Mouse (Mus musculus) c-Kit-positive CD71-positive TER-119-negative erythroid progenitor cells, embryonic 14.5 days (primary cell): ENCODE results near the gene Smim24.

Source experiments
- DNase-seq: peaks from one replicate; pipeline ENCODE4 v3.0.0-alpha.2; 2013; ENCODE audit warnings: low read depth

The Smim24 gene

DNA sequence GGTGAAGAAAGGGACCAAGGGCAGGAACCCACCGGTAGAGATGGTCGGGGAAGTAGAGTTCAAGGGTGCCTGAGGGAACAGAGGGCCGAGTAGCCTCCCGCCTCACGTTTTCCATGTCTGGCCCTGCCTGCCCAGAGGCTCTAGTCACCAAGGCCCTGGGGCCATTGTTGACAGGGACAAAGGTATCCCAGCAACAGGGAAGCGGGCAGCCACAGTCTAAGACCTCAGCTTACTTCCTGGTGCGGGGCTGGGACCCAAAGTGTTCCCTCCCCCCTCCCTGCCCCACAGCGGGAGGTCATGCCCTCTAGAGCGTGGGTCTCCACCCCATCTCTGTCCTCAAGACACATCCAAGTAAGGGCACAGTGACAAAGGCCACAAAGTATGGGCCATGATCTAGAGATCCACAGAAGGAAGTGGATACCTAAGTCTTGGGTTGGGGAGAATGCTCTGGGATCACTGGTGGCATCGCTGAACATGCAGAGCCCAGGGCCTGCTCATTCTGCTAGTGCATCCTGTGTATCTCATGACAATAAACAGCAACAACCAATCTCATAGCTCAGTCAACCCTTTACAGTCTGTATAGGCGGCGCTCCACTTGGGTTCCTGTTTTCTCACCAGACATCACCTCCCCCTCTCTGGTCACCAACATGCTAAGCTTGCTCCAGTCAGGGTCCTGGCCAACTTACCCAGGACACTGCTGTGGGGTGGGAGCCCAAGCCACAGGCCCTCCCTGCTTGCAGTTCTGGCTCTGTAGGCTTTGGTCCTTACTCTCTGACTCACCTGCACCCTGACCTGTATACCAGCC lies 27.0 kb upstream of the Smim24 start, which contains the start of gene 4930404N11Rik:
Gene 4930404N11Rik (minus strand): TSS at position 145 of the 805 bp plus-strand sequence.
- no peak for DNase-seq

DNA sequence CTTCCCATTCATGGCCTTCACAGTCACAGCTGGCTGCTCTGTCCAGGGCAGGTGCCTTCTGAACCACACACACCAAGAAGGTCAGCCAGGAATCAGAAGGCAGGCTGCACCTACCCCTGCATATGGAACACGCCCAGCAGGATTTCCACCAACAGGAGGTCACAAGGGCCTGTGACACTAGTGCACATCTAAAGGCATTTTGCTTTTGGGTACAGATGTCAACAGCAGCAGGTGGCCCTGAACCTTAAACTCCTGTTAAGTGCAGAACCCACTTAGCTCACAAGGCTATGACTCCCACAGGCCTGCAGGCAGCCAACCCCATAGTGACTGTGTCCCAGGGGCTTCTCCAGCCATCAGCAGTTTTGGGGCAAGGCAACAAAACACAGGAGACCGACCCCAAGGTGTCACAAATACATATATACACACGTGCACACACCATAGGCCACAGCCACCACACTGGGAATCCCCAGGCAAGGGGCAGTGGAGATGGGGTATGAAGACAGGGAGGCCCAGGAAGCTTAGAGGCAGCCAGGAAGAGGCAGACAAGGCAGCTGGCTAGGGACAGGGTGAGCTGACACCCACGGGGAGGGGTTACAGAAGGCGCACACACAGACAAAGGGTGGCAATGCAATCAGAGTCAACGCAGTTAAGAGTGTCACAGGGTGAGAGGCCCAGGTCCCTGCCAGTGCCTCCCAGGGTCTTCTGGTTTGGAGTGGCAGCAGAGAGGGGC lies 26.2 kb upstream of the Smim24 start:
- DNase-seq: no peak

DNA sequence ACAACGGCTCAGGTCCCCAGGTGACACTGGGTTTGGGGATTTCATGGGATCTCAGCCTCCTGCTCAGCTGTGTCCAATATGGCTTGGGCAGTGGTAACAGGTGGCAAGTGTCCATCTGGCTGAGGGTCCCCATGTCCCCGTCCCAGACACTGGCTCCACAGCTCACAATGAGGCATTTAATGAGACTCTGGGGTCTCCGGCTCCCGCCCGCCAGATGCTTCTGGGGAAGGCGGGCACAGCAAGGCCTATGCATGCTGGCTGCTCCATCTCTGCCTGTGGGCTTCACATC lies 25.7 kb upstream of the Smim24 start:
- DNase-seq: no peak

DNA sequence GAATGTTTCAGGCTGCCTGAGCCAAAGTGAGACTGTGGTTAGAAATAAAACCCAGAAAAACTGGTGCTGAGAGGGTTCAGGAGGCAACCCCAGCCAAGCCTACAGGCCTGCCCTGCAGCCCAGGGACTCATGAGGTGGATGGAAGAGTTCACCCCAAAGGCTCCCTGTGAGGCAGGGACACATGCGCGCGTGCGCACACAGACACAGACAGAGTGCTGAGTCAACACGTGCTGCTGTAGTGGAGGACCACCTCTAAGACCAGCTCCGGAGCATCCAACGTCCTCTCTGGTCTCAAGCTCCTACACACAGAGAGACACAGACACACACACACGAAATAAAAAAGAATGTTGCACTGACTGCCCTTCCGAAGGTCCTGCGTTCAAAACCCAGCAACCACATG lies 17.5 kb upstream of the Smim24 start:
- no peak for DNase-seq

DNA sequence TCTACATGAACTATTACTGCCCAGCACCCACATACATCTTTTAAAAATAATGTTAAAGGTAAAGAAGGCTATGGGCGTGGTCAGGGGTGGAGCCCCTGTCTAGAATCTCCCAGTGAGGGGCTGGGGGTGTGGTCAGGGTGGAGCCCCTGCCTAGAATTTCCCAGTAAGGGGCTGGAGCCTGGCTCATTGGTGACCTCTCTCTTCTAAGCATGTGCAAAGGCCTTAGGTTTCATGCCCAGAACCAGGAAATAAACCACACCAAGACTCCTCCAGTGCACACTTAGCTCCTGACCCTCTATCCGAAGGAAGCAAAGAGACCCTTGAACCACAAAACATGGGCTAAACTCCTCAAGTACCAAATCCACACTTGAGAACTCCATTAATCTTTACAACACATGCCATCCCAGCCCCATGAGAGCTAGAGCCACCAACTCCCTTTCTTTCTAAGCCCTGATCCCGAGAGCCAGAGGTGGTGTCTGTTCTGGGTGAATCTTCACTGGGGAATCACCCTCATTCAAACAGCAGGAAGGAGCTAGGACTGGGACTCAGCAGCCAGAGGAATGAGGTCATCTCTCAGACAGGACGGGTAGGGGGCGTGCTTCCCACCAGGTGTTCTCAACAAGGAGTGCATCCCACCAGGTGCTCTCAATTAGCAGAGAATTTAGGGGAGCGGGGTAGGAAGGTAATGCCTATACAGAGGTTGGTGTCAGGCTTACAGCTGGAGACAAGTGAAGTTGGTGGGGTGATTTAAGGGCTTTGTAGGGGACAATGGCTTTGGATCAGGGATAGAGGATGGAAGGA lies 16.1 kb upstream of the Smim24 start:
- peak; percentile 71 for DNase-seq

DNA sequence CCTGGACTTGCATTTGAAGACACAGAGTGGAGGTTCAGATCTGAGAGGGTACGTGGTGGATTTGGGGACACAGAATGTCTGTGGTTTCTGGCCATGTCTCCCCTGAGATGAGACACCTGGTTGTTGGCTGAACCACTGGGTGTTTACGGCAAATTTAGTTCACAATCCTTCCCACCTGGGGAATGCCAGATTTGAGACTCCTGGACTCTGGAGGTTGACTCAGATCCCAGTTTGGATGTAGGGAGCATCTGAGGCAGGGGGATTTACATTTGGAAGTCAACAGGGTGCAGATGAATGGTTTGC lies 15.5 kb upstream of the Smim24 start:
- no peak for DNase-seq

DNA sequence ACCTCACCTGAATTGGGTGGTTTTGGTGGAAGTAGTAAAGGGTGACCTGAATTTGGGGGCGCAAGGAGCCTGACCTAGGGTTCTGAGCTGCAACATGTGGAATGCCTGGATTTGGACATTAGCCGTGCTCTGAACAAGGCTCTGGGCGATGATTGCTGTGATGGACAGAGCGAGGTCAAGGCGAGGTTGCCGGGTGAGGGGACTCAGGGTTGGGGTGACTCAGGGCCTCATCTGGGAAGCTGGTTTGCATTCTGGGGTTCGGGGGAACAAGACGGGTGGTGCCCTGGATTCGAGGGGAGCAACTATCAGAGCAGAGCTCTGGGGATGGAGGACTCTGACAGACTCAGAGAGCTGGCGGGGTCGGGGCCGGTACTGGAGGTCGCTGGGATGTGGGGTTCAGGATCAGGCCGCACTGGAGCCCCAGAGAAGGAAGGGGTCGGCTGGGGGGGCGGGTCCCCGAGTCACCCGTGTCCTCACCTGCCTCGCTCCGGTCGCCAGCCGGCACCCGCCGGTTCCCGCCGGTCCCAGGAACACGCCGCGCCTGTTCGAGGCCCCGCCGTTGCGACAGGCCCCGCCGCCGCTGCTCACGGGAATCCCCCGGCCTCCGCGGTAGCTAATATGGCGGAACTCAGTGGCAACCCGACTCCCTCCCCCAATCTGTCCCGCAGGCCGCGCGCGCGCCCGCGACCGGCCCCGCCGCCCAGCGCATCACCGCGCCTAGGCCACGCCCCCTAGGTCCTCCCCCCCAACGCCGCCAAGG lies 14.9 kb upstream of the Smim24 start, which contains the start of gene Fzr1:
Gene Fzr1 (minus strand): TSS at position 724 of the 760 bp plus-strand sequence.
- no peak for DNase-seq

DNA sequence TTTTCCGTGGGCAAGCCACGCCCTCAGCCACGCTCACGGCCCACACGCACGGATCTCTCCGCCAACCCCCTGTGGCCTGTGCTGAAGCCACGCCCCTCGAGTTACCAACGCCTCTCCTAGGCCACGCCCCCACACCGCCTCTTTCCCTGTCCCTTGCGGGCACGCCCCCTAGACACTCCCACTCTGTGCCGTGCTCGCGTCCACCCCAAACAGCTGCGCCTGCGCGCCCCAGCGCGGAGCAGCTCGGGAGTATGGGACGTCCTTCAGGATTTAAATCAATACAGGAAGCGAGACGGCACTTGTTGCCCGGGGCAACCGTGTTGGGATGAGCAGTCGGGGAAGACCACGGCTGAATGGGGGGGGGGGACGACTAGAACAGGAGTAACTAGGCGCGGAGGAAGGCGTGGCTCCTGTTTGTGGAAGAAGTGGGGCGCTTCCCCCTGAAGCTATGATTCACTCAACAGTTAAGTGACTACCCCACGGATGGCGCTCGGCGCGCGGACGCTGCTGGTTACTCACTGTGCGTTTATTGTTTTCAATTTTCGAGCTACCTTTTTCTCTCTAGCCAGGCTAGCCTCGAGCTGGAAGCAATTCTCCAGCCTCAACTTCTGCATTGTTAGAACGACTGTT lies 14.2 kb upstream of the Smim24 start:
- peak; percentile 100 for DNase-seq

DNA sequence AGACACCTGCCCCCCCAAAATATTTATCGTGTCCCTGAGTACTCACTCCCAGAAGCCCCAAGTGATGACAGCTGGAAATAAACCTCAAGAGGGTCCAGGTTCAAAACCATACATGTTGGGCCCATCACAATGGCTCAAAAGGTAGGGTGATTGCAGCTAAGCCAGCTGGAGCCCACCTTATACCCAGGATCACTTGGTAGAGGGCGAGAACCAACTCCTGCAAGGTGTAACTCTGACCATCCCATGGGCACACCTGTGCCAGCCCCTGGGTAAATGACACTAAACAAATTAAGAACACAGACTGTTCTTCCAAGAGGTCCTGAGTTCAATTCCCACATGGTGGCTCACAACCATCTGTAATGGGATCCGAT lies 13.7 kb upstream of the Smim24 start:
- DNase-seq: no peak

DNA sequence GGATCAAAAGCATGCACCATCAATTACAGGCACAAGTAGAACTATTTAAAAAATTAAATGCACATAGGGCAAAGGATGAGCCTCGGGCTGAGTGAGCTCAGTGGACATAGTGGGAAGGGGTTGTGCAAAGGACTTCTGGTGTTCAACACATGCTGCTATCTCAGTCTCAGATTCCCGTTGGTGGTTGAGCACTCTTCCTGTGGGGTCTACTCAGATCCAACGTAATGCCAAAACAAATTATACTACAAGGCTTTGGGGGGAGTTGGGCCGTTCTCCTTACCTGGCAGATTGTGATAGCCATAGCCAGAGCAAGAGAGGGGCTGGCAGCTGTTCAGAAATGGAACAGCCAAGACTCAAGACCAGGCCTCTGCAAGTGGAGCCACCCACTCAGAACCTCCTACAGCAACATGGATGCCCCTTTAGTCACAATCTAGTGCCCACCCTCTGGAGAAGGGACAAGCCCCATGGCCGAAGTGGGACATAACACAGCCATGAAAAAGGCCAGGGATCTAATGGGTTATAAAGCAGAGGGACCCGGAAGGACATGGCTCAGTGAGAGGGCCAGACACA lies 13.0 kb upstream of the Smim24 start:
- no peak for DNase-seq

DNA sequence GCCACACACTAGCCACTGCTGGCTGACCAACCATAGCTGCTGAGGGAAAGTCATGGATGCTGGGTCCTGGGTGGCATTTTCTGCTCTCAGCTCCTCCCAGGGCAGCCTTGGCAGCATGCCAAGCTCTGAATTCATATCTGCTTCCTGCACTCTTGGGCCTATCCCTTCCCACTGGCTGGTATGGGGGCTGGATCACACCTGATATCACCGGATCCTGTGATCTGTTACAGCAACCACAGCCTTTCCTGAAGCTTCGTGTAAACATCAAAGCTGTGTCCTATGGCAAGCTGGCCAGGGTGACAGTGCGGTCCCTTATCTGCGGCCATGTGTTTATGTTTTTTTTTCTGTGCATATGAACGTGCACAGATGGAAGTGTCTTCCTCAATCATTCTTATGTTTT lies 10.8 kb upstream of the Smim24 start:
- DNase-seq: peak; percentile 98

DNA sequence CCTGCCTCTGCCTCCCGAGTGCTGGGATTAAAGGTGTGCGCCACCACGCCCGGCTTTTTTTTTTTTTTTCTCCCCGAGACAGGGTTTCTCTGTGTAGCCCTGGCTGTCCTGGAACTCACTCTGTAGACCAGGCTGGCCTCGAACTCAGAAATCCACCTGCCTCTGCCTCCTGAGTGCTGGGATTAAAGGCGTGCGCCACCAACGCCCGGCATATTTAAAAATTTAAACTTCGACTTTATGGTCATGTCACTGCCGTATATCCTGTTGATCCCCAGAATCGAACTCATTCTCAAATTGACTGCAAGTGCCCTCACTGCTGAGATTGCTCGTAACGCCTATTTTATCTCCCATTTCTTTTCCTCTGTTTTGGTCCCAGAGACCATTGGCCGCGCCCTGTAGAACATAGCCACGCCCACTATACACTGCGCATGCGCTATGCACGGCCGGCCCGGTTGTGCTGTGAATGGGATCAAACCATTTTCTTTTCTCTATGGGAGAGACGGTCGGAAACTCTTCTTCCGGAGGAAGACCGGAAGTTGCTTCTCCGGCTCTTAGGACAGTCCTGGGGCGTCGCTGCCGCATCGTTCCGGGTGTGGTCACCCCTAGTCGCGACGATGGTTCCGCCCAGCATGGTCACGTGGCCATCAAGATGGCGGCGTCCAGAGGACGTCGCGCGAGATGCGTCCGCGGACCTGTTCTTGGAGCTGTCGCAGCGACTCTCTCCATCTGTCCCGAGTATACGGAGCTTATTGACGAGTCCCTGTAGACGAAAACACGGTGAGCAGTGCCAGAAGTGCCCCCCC lies 8.8 kb upstream of the Smim24 start, which contains the start of the genes Dohh and Gm48551:
Gene Dohh (plus strand): TSS at position 627 of the 803 bp plus-strand sequence.
Gene Gm48551 (plus strand): TSS at position 665 of the 803 bp plus-strand sequence.
- peak; percentile 98 for DNase-seq

DNA sequence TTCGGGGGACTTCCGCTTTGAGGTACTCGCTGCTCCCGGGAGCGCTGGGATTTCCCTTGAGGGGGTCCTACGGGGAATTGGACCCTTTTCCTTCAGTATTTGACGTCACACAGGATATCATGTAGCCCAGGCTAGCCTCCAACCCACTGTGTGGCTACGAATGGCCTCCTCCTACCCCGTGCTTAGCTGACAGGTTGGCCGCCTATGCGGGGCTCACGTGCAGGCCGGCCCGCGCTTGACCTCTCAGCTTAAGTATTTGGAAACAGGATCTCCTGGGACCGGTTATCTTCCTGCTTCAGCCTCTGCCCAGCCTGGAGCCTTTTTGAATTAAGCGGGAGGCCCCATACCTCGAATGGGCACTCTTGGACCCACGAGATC lies 8.3 kb upstream of the Smim24 start:
- no peak for DNase-seq

DNA sequence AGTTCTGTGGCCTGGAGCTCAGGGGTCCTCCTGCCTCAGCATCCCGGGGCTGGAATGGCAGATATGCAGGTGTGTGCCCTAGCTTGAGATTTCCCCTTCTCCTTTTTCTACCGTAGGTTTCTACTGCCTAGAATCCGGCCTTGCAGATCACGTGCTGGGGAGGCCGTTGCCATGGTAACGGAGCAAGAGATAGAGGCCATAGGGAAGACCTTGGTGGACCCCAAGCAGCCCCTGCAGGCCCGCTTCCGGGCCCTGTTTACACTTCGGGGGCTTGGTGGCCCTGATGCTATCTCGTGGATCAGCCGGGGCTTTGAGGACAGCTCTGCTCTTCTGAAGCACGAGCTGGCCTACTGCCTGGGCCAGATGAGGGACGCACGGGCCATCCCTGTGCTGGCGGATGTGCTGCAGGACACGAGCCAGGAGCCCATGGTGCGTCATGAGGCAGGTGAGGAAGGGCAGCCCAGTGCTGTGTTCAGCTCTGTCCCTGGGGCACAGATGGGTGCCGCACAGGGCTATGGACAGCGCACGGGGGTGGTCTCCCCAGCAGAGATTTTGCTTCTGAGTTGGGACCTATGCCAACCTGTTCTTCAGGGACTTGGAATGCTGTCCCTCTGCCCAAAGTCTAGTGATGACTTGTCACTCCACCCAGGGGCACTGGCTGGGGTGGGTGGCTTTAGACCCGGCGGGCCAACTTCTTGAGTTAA lies 7.1 kb upstream of the Smim24 start:
- no peak for DNase-seq

DNA sequence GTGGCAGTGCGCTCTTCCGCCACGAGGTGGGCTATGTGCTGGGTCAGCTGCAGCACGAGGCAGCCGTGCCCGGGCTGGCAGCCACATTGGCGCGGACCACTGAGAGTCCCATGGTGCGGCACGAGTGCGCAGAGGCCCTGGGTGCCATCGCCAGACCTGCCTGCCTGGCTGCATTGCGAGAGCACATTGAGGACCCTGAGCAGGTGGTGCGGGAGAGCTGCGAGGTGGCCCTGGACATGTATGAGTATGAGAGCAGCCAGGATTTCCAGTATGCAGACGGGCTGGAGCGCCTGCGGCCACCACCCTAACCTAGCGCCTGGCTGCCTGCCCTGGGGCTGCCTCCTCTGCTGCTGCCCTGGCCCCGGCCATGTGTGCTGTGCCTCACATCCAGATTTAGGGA lies 5.1 kb upstream of the Smim24 start:
- no peak for DNase-seq

DNA sequence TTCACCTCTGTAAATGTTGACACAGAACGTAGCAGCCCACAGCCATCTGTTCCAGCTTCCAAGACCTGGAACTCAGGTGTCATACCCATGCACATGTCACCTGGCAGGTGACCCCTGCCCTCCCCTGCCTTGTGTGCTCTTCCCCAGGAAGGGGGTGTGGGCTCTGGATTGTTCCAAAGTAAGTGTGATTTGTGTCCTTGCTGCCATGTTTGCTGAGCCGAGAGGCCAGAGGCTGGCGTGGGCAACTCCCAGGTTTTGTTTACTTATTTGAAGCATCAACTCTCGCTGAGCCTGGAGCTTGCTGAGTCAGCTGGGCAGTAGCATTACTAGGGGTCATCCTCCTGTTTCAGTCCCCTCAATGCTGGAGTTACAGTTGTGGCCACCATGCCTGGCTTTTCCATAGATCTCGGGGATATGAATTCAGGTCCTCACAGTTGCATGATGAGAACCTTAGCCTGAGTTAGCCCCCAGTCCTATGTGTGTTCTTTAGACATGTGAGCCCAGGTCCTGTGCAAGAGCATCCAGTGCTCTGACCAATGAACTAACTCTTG lies 4.3 kb upstream of the Smim24 start, which contains the start of gene Gm48552:
Gene Gm48552 (plus strand): TSS at position 501 of the 551 bp plus-strand sequence.
- no peak for DNase-seq

DNA sequence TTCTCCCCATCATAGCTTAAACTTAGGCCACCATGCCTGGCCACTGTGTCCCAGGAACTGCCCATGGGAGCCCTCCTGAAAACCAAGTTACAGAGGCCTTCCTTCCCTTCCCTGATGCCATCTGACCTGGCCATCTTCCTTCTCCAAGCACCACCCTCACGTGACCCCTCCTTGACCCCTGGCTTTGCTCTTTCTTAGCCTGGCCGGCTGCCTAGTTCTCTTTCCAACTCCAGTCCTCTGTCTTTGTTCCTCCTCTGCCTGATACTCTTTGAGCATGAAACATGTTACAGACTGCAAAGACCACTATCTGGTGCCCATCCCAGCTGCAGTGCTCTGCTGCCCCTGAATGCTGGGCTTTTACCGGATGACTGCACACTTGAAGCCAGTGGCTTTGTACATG lies 3.5 kb upstream of the Smim24 start:
- no peak for DNase-seq

DNA sequence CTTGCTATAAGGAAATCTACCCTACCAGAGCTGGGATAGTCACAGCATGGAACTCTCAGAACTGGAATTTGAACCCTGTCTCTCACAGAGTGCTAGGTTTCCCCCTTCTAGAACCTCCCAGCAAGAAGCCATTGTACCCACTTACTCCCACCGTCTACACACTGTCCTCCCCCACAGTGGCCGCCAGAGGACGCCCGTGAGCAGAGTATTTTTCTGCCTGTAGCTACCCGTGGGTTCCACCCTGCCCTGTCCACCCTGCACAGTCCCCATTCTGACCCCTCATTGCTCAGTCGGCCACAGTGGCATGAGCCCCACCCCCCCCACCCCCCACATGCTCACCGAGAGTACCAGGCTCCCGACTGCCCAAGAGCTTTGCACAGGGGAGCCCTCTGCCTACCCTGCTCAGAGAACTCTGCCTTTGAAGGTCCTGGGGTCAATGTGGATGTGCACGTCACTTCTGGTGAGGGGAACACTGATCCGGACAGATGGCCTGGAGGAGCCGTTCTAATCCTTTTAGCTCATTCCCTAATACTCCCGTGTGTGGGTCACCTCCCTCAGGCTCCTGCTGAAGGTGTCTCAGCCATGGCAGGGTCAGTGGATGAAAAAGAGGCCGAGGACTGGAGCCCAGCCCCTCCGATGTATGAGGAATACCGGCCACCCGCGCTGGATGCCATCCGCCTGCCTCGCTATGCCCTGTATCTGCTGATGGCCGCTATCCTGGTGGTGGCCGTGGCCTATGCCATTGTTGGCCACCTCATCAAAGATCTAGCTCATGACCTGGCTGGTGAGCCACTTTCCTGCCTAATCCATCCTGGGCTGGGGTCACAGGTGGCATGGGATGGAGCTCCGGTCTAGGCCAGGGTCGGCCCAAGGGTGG lies 2.8 kb upstream of the Smim24 start:
- DNase-seq: no peak

DNA sequence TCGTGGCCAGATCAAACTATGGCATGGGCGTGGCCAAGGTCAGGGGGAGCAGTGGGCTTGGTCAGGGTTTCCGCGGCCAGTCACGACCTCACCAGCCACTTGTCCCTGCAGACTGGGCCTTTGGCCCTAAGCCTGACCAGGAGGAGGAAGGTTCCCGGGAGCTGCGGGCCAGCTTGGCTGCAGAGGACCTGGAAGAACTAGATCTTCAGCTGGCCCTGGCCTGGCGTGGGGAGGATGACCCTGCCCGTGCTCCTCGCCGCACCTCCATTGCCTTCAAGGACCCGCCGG lies 2.2 kb upstream of the Smim24 start:
- no peak for DNase-seq
